In the genomic region with DNA sequence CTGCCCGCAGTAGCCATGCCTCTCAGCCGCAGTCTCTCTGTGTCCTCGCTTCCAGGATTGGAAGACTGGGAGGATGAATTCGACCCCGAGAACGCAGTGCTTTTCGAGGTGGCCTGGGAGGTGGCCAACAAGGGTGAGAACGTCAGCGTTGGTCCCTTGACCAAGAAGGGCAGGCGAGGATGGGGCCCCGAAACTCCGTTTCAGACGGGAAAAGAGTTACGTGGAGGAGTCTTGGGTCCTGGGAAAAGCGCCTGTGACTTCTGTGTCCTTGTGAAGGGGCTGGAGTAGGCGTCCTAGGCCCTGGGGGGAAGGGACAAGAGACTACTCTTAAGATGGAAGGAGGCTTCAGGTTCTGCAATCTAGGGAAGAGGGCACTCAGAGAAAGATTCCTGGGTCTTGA, we compare ENCODE assay signal across 9 mouse cellular contexts. TPM values are rescaled to one million over a fixed set of nuclear protein-coding genes. Genes with fewer than 3 reads are reported as not detected.
DNase-seq lines count a peak whose midpoint lies in the region; ATAC-seq and TF ChIP-seq lines count a peak whose summit lies in the region.
"Had no signal": no experiment of that assay in that cellular context is flagged by ENCODE, and none has a peak within 500 bp of the region (broad histone marks: within the 10 kb centered on the region; RNA-seq: fewer than 3 reads in every experiment).

No protein-coding gene starts in this region.

- intact Hi-C loops in heart, postnatal 10 days (cut with DNase I) = loop anchor here (2.0 kb wide), 2 partner anchors 24 to 30 kb away; a partner anchor contains a TSS

- no peak for TF ChIP-seq EP300 in heart, postnatal 0 days (IDR thresholded peaks at IDR 0.05; ENCODE audit: low read depth)

- H3K4me2 ChIP-seq in heart, postnatal 0 days (ENCODE audit: low read depth, low read length) = peak overlapping the region; percentile 76
- peak overlapping the region; percentile 58 for H3K4me2 ChIP-seq in hindbrain, embryonic 16.5 days (ENCODE audit: low read length)

- H3K4me1 ChIP-seq in heart, postnatal 0 days (ENCODE audit: control insufficient read depth, insufficient read depth) = peaks cover 29% of the 10 kb centered on the region
- peaks cover 39% of the 10 kb centered on the region for H3K4me1 ChIP-seq in hindbrain, embryonic 16.5 days (ENCODE audit: control insufficient read depth, insufficient read depth, low read depth, low read length)
- H3K4me1 ChIP-seq in midbrain, embryonic 10.5 days = peaks cover 50% of the 10 kb centered on the region

- peak overlapping the region; percentile 77 for H3K27ac ChIP-seq in heart, postnatal 0 days (ENCODE audit: low read depth)
- peak overlapping the region; percentile 76 for H3K27ac ChIP-seq in hindbrain, embryonic 16.5 days (ENCODE audit: low read depth, low read length)
- H3K27ac ChIP-seq in midbrain, embryonic 10.5 days (replicated peaks) = peak overlapping the region; percentile 92

- H3K9me3 ChIP-seq in heart, postnatal 0 days (replicated peaks; ENCODE audit: control insufficient read depth, low read length) = no peaks in the 10 kb centered on the region
- no peaks in the 10 kb centered on the region for H3K9me3 ChIP-seq in hindbrain, embryonic 16.5 days (ENCODE audit: control insufficient read depth, low read length)
- no peaks in the 10 kb centered on the region for H3K9me3 ChIP-seq in midbrain, embryonic 10.5 days (replicated peaks)

- peaks cover 7% of the 10 kb centered on the region for H3K36me3 ChIP-seq in heart, postnatal 0 days (replicated peaks; ENCODE audit: control insufficient read depth, insufficient read depth, low read length)
- peaks cover 5% of the 10 kb centered on the region; the same call in 1 of the 2 replicates for H3K36me3 ChIP-seq in hindbrain, embryonic 16.5 days (ENCODE audit: control insufficient read depth, insufficient read depth, low read length)
- peaks cover 43% of the 10 kb centered on the region for H3K36me3 ChIP-seq in midbrain, embryonic 10.5 days

- ATAC-seq in heart, postnatal 0 days (ENCODE audit: insufficient read depth, low read depth) = peak; percentile 2
- no peak; the same call in 1 of the 2 replicates for ATAC-seq in hindbrain, embryonic 16.5 days

- peak overlapping the region; percentile 75 for H3K9ac ChIP-seq in heart, postnatal 0 days (replicated peaks; ENCODE audit: low read depth, low read length)
- H3K9ac ChIP-seq in hindbrain, embryonic 16.5 days (ENCODE audit: low read depth, low read length) = peak overlapping the region; percentile 76

- no peak for TF ChIP-seq CTCF in heart, postnatal 0 days (IDR thresholded peaks at IDR 0.05; ENCODE audit: low read depth)

- peak overlapping the region; percentile 58 for H3K4me3 ChIP-seq in heart, postnatal 0 days (ENCODE audit: low read depth, low read length)
- H3K4me3 ChIP-seq in hindbrain, embryonic 16.5 days (ENCODE audit: low read length) = peak overlapping the region; percentile 82
- H3K4me3 ChIP-seq in midbrain, embryonic 10.5 days = peak overlapping the region; percentile 96

- 1% methylated on average over 16 of the region's 16 CpGs for WGBS in heart, postnatal 0 days
- 2% methylated on average over 16 of the region's 16 CpGs for WGBS in hindbrain, embryonic 16.5 days
- 4% methylated on average over 16 of the region's 16 CpGs for WGBS in midbrain, embryonic 10.5 days

- no peaks in the 10 kb centered on the region for H3K27me3 ChIP-seq in heart, postnatal 0 days (ENCODE audit: control insufficient read depth, insufficient read depth, low read length)
- no peaks in the 10 kb centered on the region for H3K27me3 ChIP-seq in hindbrain, embryonic 16.5 days (replicated peaks; ENCODE audit: control insufficient read depth, insufficient read depth, low read length)
- H3K27me3 ChIP-seq in midbrain, embryonic 10.5 days (ENCODE audit: low read depth, poor library complexity, severe bottlenecking) = no peaks in the 10 kb centered on the region

- DNase-seq in heart, postnatal 0 days (ENCODE audit: low spot score) = peak; percentile 25
- no peak for DNase-seq in heart, postnatal 10 days
- peak; percentile 33 for DNase-seq in brain, adult 2 months (ENCODE audit: low read depth, low spot score)
- DNase-seq in midbrain, embryonic 10.5 days (ENCODE audit: low spot score) = no peak
- DNase-seq in thymus, postnatal 14 days = no peak
- DNase-seq in left cerebral cortex, adult 18-20 months (ENCODE audit: low spot score in 2 of 2) = no peak
- DNase-seq in MN1 (ENCODE audit: low spot score) = no peak

RNA-seq across cellular contexts. Expression of a gene that starts 0.4 kb away (rescaled TPM):
- 109 and 123 TPM in 2 replicates for total RNA-seq in heart, postnatal 0 days (2014; rRNA removed; ENCODE audit: low replicate concordance)
- polyA plus RNA-seq in heart, postnatal 0 days (2015; fragmentation: Nextera tagmentation; extraction: Ambion mirVana) = 68.3 and 70.4 TPM in 2 replicates
- 10 to 100 TPM; 74.6 to 79.0 TPM for total RNA-seq in heart, postnatal 10 days (2021)
- polyA plus RNA-seq in hindbrain, embryonic 16.5 days (2015; fragmentation: Nextera tagmentation; extraction: Ambion mirVana) = 25.5 and 28.7 TPM in 2 replicates
- polyA plus RNA-seq in midbrain, embryonic 10.5 days (2016; fragmentation: Nextera tagmentation; extraction: Ambion mirVana) = 41.7 and 41.9 TPM in 2 replicates
- total RNA-seq in left cerebral cortex, adult 18-20 months (2021) = 10 to 100 TPM; 15.1 to 18.1 TPM

RNA-seq across cellular contexts. Expression of a gene that starts 2.9 kb away (rescaled TPM):
- total RNA-seq in heart, postnatal 0 days (2014; rRNA removed; ENCODE audit: low replicate concordance) = 76.9 and 106 TPM in 2 replicates
- polyA plus RNA-seq in heart, postnatal 0 days (2015; fragmentation: Nextera tagmentation; extraction: Ambion mirVana) = 31.0 and 34.2 TPM in 2 replicates
- total RNA-seq in heart, postnatal 10 days (2021) = 10 to 100 TPM; 30.4 to 30.7 TPM
- 94.3 and 108 TPM in 2 replicates for polyA plus RNA-seq in hindbrain, embryonic 16.5 days (2015; fragmentation: Nextera tagmentation; extraction: Ambion mirVana)
- polyA plus RNA-seq in midbrain, embryonic 10.5 days (2016; fragmentation: Nextera tagmentation; extraction: Ambion mirVana) = 202 and 222 TPM in 2 replicates
- total RNA-seq in left cerebral cortex, adult 18-20 months (2021) = 10 to 100 TPM; 32.4 to 34.5 TPM

RNA-seq across cellular contexts. Expression of a gene that starts 14.4 kb away (rescaled TPM):
- 0.27 TPM in 1 of 2 replicates, not detected in the other for total RNA-seq in heart, postnatal 0 days (2014; rRNA removed; ENCODE audit: low replicate concordance)
- polyA plus RNA-seq in heart, postnatal 0 days (2015; fragmentation: Nextera tagmentation; extraction: Ambion mirVana) = not detected in 2 replicates
- not detected for total RNA-seq in heart, postnatal 10 days (2021)
- polyA plus RNA-seq in hindbrain, embryonic 16.5 days (2015; fragmentation: Nextera tagmentation; extraction: Ambion mirVana) = 2.0 and 2.3 TPM in 2 replicates
- polyA plus RNA-seq in midbrain, embryonic 10.5 days (2016; fragmentation: Nextera tagmentation; extraction: Ambion mirVana) = not detected in 2 replicates
- total RNA-seq in left cerebral cortex, adult 18-20 months (2021) = not detected
- total RNA-seq: adrenal gland, postnatal 36 days had no signal

RNA-seq across cellular contexts. Expression of a gene that starts 21.5 kb away (rescaled TPM):
- total RNA-seq in heart, postnatal 0 days (2014; rRNA removed; ENCODE audit: low replicate concordance) = 2.2 TPM in 1 of 2 replicates, not detected in the other
- 0.15 and 0.21 TPM in 2 replicates for polyA plus RNA-seq in heart, postnatal 0 days (2015; fragmentation: Nextera tagmentation; extraction: Ambion mirVana)
- total RNA-seq in heart, postnatal 10 days (2021) = under 1 TPM; 0.22 to 0.26 TPM
- polyA plus RNA-seq in hindbrain, embryonic 16.5 days (2015; fragmentation: Nextera tagmentation; extraction: Ambion mirVana) = 0.15 and 0.27 TPM in 2 replicates
- polyA plus RNA-seq in midbrain, embryonic 10.5 days (2016; fragmentation: Nextera tagmentation; extraction: Ambion mirVana) = 0.51 and 0.61 TPM in 2 replicates
- under 1 TPM in 1 of 2 experiments, not detected in 1; 0.19 TPM for total RNA-seq in left cerebral cortex, adult 18-20 months (2021)
- total RNA-seq: adrenal gland, postnatal 36 days had no signal

RNA-seq across cellular contexts. Expression of a gene that starts 24.6 kb away (rescaled TPM):
- 1,107 and 1,211 TPM in 2 replicates for total RNA-seq in heart, postnatal 0 days (2014; rRNA removed; ENCODE audit: low replicate concordance)
- polyA plus RNA-seq in heart, postnatal 0 days (2015; fragmentation: Nextera tagmentation; extraction: Ambion mirVana) = 2,163 and 2,221 TPM in 2 replicates
- total RNA-seq in heart, postnatal 10 days (2021) = 100 to 1,000 TPM; 232 to 268 TPM
- polyA plus RNA-seq in hindbrain, embryonic 16.5 days (2015; fragmentation: Nextera tagmentation; extraction: Ambion mirVana) = 5,303 and 5,527 TPM in 2 replicates
- 5,695 and 6,139 TPM in 2 replicates for polyA plus RNA-seq in midbrain, embryonic 10.5 days (2016; fragmentation: Nextera tagmentation; extraction: Ambion mirVana)
- total RNA-seq in left cerebral cortex, adult 18-20 months (2021) = 100 to 1,000 TPM; 218 to 238 TPM

Comparison
In these comparisons a context has a peak if more than half of its experiments do, and no peak if none do; other contexts are left out.
1. DNase-seq: peak in heart, postnatal 0 days (single experiment) and brain, adult 2 months (single experiment); none in heart, postnatal 10 days (0 of 2), midbrain, embryonic 10.5 days (single experiment), thymus, postnatal 14 days (single experiment), left cerebral cortex, adult 18-20 months (0 of 2) and MN1 (single experiment).
2. Peak in every context shown above with its lines, with median percentiles within 50 percentile points of each other: H3K27ac ChIP-seq and H3K4me3 ChIP-seq.